Mouse (Mus musculus): ENCODE measurements around the gene 1700057G04Rik.

DNA sequence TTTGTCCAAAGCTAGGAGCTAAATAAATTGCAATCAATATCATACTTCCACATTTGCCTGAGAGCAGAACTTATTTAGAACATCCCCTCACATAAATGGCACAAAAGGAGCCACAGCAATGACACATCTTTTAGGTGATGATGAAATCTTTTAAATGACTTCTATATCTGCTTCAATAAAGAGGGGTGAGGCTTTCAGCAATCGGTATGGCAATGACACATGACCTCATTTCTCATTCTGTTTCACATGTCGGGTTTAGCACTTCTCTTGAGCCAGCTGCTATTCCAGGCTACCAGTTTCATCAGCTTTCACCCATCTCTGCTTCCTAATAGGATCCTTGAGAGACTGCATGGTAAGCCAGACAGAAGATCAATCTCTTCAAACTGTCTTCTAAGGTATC lies 54.3 kb downstream of the 1700057G04Rik start:
- TF ChIP-seq MAX (IDR thresholded peaks at IDR 0.05; ENCODE audit: low read length) (no peak), HCFC1 (IDR thresholded peaks at IDR 0.05; ENCODE audit: low read depth, low read length) (no peak), GATA1 (IDR thresholded peaks at IDR 0.05; ENCODE audit: low read depth, low read length) (no peak), MAFK (IDR thresholded peaks at IDR 0.05; ENCODE audit: borderline replicate concordance, low read depth, low read length) (no peak), SIN3A (IDR thresholded peaks at IDR 0.05; ENCODE audit: low read length) (no peak), UBTF (IDR thresholded peaks at IDR 0.05; ENCODE audit: borderline replicate concordance, insufficient read depth, low read depth, low read length) (no peak), POLR2A (IDR thresholded peaks at IDR 0.05; ENCODE audit: control insufficient read depth in 1 of 2, insufficient read depth in 1 of 2, low read depth in 1 of 2, low read length in 2 of 2, poor library complexity in 1 of 2) (no peak), POLR2AphosphoS2 (IDR thresholded peaks at IDR 0.05; ENCODE audit: low read length) (no peak), CTCF (IDR thresholded peaks at IDR 0.05 in 2 of 3, conservative IDR thresholded peaks at IDR 0.05 in 1 of 3; ENCODE audit: control insufficient read depth in 1 of 3, insufficient read depth in 1 of 3, low read depth in 2 of 3, low read length in 3 of 3, poor library complexity in 1 of 3, severe bottlenecking in 1 of 3) (no peak)
